Mouse (Mus musculus): Measurements from ENCODE around the gene Mrpl10. TPM values are rescaled to one million over a fixed set of nuclear protein-coding genes. Genes with fewer than 3 reads are reported as not detected.

Mrpl10 gene
- polyA plus RNA-seq, 1 experiment from 2014 or later: 45.7 TPM

DNA sequence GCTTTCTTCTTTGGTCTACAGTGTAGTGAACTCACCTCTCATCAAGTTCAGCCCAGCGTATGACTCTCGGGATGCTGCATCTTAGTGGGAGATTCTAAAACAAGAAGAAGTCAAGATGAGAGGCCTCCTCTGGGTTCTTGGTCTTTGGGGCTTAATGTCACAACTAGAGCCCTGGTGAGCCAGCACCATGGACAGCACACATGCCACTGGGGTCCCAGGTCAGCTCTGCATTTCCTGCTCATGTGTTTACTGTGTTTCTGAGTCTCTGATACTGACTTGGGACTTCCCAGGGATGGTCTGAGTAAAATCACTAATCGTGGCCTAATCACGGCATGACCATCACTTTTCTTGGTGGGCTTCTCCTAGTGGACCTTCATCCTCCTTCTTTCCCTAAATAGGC, 37.4 kb downstream of the Mrpl10 start:
- WGBS (ENCODE audit: insufficient replicate concordance): 41% methylated on average over 4 of the region's 4 CpGs

DNA sequence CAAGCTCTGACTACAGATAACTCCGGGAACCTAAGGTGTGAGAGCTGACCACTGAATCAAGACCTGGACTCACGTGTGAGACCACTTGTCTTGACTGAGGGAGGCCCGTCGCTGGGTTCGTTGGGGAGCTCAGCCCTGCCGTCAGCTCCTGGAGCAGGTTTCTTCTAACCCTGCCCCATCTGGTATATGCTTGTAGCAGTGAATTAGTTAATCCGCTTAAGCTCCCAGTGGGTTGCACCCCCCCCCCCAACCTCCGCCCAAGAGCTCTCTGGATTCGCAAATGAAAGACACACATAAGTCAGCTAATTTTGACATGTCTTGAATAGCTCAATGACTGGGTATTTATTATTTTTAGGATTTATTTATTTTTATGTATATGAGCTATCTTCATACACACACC, 38.9 kb downstream of the Mrpl10 start:
- Histone ChIP-seq H3K9me3 (replicated peaks) (no peaks in the 10 kb centered on the region), H3K36me3 (no peaks in the 10 kb centered on the region), H3K9ac (no peak overlapping the region), H3K27ac (no peak overlapping the region), H3K4me1 (replicated peaks) (no peaks in the 10 kb centered on the region), H3K27me3 (peaks cover 29% of the 10 kb centered on the region), H3K4me3 (replicated peaks) (no peak overlapping the region), H3K4me2 (no peak overlapping the region)
- ATAC-seq (ENCODE audit: low read depth) (no peak), DNase-seq (no peak)
- WGBS (ENCODE audit: insufficient replicate concordance): 28% methylated on average over 9 of the region's 9 CpGs

More for the DNA sequence above, 37.4 kb downstream of the Mrpl10 start:
- Histone ChIP-seq H3K9me3 (replicated peaks) (no peaks in the 10 kb centered on the region), H3K27ac (no peak overlapping the region), H3K4me2 (no peak overlapping the region), H3K36me3 (no peaks in the 10 kb centered on the region), H3K27me3 (peaks cover 15% of the 10 kb centered on the region), H3K9ac (no peak overlapping the region), H3K4me3 (replicated peaks) (no peak overlapping the region), H3K4me1 (replicated peaks) (no peaks in the 10 kb centered on the region)
- no peak for DNase-seq
- no peak for ATAC-seq (ENCODE audit: low read depth)

DNA sequence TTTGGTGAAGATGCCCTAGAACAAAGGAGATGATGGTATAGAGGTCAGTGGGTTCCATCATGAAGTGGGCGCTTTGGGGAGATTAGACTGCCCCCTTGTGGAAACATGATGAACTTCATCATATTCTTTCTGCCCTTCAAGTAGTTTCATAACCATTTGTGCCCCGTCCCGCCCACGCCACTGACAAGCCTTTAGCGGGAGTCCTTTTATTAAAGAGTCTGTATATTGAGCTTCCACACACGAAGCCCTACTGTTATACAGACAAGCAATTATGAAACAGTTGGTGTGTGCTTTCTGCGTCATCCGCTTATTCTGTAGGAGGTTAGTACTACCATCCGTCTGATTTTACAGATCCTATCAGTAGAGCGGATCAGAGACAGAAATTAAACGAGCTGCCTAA, 41.6 kb downstream of the Mrpl10 start:
- no peak overlapping the region for H3K9ac ChIP-seq
- H3K4me3 ChIP-seq (replicated peaks): no peak overlapping the region
- no peak overlapping the region for H3K4me2 ChIP-seq
- no peak for ATAC-seq (ENCODE audit: low read depth)
- 32% methylated on average over 11 of the region's 11 CpGs for WGBS (ENCODE audit: insufficient replicate concordance)
- peaks cover 29% of the 10 kb centered on the region for H3K27me3 ChIP-seq
- H3K4me1 ChIP-seq (replicated peaks): no peaks in the 10 kb centered on the region
- H3K36me3 ChIP-seq: no peaks in the 10 kb centered on the region
- DNase-seq: peak; percentile 10
- no peak overlapping the region for H3K27ac ChIP-seq
- no peaks in the 10 kb centered on the region for H3K9me3 ChIP-seq (replicated peaks)

DNA sequence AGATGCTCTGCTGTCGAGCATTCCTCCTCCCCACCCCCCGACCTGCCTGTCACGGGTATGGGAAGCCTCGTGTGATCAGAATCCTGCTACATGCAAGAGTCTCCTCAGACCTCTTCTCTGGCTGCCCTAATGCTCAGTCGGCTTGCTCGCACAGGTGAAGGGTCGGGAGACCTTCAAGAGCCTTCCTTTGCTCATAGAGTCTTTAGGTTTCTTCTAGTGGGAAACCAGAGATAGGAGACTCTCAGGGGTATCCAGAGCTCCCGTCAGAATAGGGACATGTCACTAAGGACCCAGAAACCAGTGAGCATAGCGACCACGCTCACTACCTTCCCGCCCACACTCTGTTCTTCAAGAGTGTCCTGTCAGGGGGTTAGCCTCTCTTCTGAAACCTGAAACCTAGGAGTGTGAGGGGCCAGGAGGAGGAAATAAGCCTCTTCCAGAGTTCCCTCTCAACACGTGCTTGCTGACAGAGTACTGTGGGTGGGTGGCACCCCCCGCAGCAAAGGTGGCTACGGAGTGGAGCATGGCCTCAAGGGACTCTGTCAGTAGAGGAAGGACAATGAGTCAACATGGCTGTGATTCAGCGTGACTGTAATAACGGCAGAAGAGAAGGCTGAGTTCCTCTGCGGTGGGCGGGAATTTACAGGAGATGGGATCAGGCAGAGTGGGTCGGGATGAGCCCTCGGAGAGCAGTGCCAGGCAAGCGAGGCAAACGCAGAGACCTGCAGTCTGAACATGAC, 42.2 kb downstream of the Mrpl10 start:
- Histone ChIP-seq H3K4me3 (replicated peaks) (no peak overlapping the region), H3K27me3 (peaks cover 29% of the 10 kb centered on the region)

DNA sequence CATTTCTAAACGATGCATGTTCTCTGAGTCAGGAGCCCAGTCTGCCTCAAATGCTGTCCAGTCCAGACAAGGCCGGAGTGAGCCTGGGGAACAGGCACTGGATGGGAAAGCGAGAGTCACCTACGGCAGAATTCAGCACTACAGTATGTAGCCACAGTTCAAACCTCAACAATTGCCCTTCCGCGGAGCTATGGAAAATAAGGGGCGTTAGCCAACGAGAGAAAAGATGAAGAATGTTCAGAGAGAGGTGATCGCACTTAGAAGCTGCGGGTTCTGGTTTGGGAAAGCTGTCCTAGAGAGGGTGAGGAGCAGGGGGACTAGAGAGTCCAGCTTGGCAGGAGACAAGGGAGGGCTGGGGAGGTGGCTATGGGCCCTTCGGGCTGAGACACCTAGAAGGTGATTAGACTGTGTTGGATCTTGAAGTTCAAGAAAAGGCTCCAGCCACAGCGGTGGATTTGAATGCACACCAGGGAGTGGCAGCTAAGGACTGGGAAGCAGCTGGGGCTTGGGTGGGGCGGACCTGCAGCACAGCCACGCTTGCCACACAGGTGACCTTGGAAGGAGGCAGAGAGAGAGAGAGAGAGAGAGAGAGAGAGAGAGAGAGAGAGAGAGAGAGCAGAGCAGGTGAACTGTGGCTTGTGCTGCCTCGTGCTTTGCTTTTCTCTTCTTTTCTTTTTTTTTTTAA, 43.6 kb downstream of the Mrpl10 start:
- DNase-seq (no peak), ATAC-seq (ENCODE audit: low read depth) (no peak)
- H3K27me3 ChIP-seq: peaks cover 29% of the 10 kb centered on the region
- no peak overlapping the region for H3K27ac ChIP-seq
- no peak overlapping the region for H3K4me2 ChIP-seq
- H3K36me3 ChIP-seq: no peaks in the 10 kb centered on the region
- WGBS (ENCODE audit: insufficient replicate concordance): 70% methylated on average over 15 of the region's 15 CpGs
- no peaks in the 10 kb centered on the region for H3K4me1 ChIP-seq (replicated peaks)
- no peak overlapping the region for H3K4me3 ChIP-seq (replicated peaks)
- H3K9me3 ChIP-seq (replicated peaks): 0 out of 2 replicates have a peak, but pooled peaks cover 5% of the 10 kb centered on the region
- H3K9ac ChIP-seq: no peak overlapping the region

More for the DNA sequence above, 42.2 kb downstream of the Mrpl10 start:
- Histone ChIP-seq H3K4me2 (no peak overlapping the region), H3K9me3 (replicated peaks) (0 out of 2 replicates have a peak, but pooled peaks cover 1% of the 10 kb centered on the region), H3K9ac (no peak overlapping the region), H3K27ac (no peak overlapping the region), H3K36me3 (no peaks in the 10 kb centered on the region), H3K4me1 (replicated peaks) (no peaks in the 10 kb centered on the region)
- no peak for ATAC-seq (ENCODE audit: low read depth)
- no peak for DNase-seq
- 20% methylated on average over 22 of the region's 22 CpGs for WGBS (ENCODE audit: insufficient replicate concordance)

DNA sequence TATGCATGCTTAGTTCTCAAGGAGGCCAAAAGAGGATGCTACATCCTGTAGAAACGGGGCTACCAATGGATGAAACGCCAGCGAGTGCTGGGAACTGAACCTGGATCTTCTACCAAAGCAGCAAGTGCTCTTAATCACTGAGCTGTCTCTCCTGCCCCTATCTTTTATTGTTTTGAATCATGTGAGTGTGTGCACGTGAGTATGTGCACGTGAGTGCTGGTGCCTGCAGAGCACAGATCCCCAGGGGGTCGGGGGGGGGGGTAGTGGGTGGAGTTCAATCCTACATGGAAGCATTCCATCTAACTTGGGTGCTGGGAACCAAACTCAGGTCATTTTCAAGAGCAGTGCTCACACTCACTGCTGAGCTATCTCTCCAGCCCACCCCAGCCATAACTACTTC, 45.0 kb downstream of the Mrpl10 start:
- no peak for ATAC-seq (ENCODE audit: low read depth)
- Histone ChIP-seq H3K27me3 (peaks cover 35% of the 10 kb centered on the region), H3K4me1 (replicated peaks) (no peaks in the 10 kb centered on the region), H3K4me3 (replicated peaks) (no peak overlapping the region), H3K9ac (no peak overlapping the region), H3K4me2 (no peak overlapping the region), H3K27ac (no peak overlapping the region), H3K9me3 (replicated peaks) (0 out of 2 replicates have a peak, but pooled peaks cover 5% of the 10 kb centered on the region), H3K36me3 (no peaks in the 10 kb centered on the region)
- no peak for DNase-seq
- 53% methylated on average over 6 of the region's 6 CpGs for whole genome bisulfite sequencing (ENCODE audit: insufficient replicate concordance)

DNA sequence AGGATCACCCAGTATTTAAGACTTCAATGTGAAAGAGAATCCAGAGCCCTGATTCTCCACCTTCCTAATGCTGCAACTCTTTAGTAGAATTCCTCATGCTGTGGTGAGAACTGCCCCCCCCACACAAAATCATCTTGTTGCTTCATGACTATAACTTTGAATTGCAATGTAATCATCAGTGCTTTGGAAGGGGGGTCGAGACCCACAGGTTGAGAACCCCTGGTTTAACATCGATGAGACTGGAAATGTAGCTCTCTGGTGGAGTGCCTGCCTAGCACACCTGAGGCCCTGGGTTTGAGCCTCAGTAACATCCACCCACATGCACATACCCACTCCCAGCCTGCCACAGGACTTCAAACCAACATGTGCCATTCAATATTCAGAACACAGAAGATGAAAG, 53.2 kb downstream of the Mrpl10 start:
- DNase-seq: no peak
- WGBS (ENCODE audit: insufficient replicate concordance): 39% methylated on average over 2 of the region's 2 CpGs

DNA sequence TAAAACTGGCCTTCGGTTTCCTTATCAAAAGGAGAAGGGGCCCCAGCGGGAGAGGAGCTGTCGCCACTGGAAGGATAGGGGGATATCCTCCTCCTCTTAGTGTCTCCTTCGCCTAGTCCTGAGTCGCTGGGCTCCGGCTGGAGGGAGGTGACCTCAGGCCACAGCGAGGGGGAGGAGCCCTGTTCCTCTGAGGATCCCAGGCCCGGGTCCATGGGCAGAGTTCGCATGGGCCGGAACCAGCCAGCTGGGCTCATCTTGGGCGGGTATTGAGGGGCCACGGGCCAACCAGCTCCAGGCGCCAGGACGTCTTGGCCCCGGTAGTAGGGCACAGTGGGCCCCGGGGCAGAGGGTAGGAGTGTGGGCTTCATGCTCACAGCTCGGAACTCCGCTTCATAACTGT, 57.4 kb downstream of the Mrpl10 start:
- Histone ChIP-seq H3K9me3 (replicated peaks) (no peaks in the 10 kb centered on the region), H3K27me3 (peaks cover 69% of the 10 kb centered on the region), H3K9ac (no peak overlapping the region), H3K4me3 (replicated peaks) (no peak overlapping the region), H3K4me2 (no peak overlapping the region), H3K4me1 (replicated peaks) (no peaks in the 10 kb centered on the region; the same call in 1 of the 2 replicates), H3K36me3 (no peaks in the 10 kb centered on the region), H3K27ac (no peak overlapping the region)
- no peak for ATAC-seq (ENCODE audit: low read depth)
- whole genome bisulfite sequencing (ENCODE audit: insufficient replicate concordance): 12% methylated on average over 18 of the region's 18 CpGs
- no peak for DNase-seq

More for the DNA sequence above, 53.2 kb downstream of the Mrpl10 start:
- Histone ChIP-seq H3K9me3 (replicated peaks) (no peaks in the 10 kb centered on the region), H3K27me3 (peaks cover 64% of the 10 kb centered on the region), H3K4me2 (no peak overlapping the region), H3K4me1 (replicated peaks) (no peaks in the 10 kb centered on the region; the same call in 1 of the 2 replicates), H3K9ac (no peak overlapping the region), H3K27ac (no peak overlapping the region), H3K4me3 (replicated peaks) (no peak overlapping the region), H3K36me3 (no peaks in the 10 kb centered on the region)
- no peak for ATAC-seq (ENCODE audit: low read depth)

Small RNAs within 50 kb of the gene (microRNA-seq; reads per million reads assigned to microRNA genes)
- gene Mir8103: not detected

Other genes starting within 250 kb of the Mrpl10 start
- gene Nfe2l1, start 211.6 kb upstream of the Mrpl10 start, polyA plus RNA-seq (2015; fragmentation: Nextera tagmentation; extraction: Ambion mirVana): 19.2 and 20.2 TPM in 2 replicates
- gene Copz2, start 191.7 kb upstream of the Mrpl10 start, polyA plus RNA-seq (2015; fragmentation: Nextera tagmentation; extraction: Ambion mirVana): 19.7 and 20.0 TPM in 2 replicates
- gene Cdk5rap3, start 125.1 kb upstream of the Mrpl10 start, polyA plus RNA-seq (2015; fragmentation: Nextera tagmentation; extraction: Ambion mirVana): 39.6 and 44.4 TPM in 2 replicates
- 4.4 and 5.2 TPM in 2 replicates for gene Prr15l, start 113.5 kb upstream of the Mrpl10 start, polyA plus RNA-seq (2015; fragmentation: Nextera tagmentation; extraction: Ambion mirVana)
- gene Pnpo, start 97.6 kb upstream of the Mrpl10 start, polyA plus RNA-seq (2015; fragmentation: Nextera tagmentation; extraction: Ambion mirVana): 652 and 660 TPM in 2 replicates
- 13.0 and 15.3 TPM in 2 replicates for gene Sp2, start 58.6 kb upstream of the Mrpl10 start, polyA plus RNA-seq (2015; fragmentation: Nextera tagmentation; extraction: Ambion mirVana)
- gene Sp6, start 28.2 kb upstream of the Mrpl10 start, polyA plus RNA-seq (2015; fragmentation: Nextera tagmentation; extraction: Ambion mirVana): 0.05 and 0.08 TPM in 2 replicates
- 10.0 and 11.2 TPM in 2 replicates for gene Scrn2, start 11.6 kb upstream of the Mrpl10 start, polyA plus RNA-seq (2015; fragmentation: Nextera tagmentation; extraction: Ambion mirVana)
- 0.29 and 0.38 TPM in 2 replicates for gene Lrrc46, start 153 bp upstream of the Mrpl10 start, polyA plus RNA-seq (2015; fragmentation: Nextera tagmentation; extraction: Ambion mirVana)
- 2.3 and 2.7 TPM in 2 replicates for gene Osbpl7, start 9.1 kb downstream of the Mrpl10 start, polyA plus RNA-seq (2015; fragmentation: Nextera tagmentation; extraction: Ambion mirVana)
- gene Tbx21, start 73.8 kb downstream of the Mrpl10 start, polyA plus RNA-seq (2015; fragmentation: Nextera tagmentation; extraction: Ambion mirVana): not detected in 2 replicates
- 1.0 and 1.1 TPM in 2 replicates for gene Tbkbp1, start 109.9 kb downstream of the Mrpl10 start, polyA plus RNA-seq (2015; fragmentation: Nextera tagmentation; extraction: Ambion mirVana)
- gene Kpnb1, start 146.3 kb downstream of the Mrpl10 start, polyA plus RNA-seq (2015; fragmentation: Nextera tagmentation; extraction: Ambion mirVana): 29.2 and 30.8 TPM in 2 replicates
- 19.1 and 22.0 TPM in 2 replicates for gene Npepps, start 239.1 kb downstream of the Mrpl10 start, polyA plus RNA-seq (2015; fragmentation: Nextera tagmentation; extraction: Ambion mirVana)